Mouse (Mus musculus) adrenal gland, adult 8-10 months (tissue): ENCODE results near the gene Utf1. TPM values are rescaled to one million over a fixed set of nuclear protein-coding genes. Genes with fewer than 3 reads are reported as not detected.

Experiments used
- DNase-seq: peaks from one replicate; pipeline ENCODE4 v3.0.0; 2022
- total RNA-seq, 4 experiments: library from RNA; stranded (reverse); gene quantifications; 2 replicates each; pipeline ENCODE4 v1.2.4; 2022

Utf1 gene
- not detected for total RNA-seq

DNA sequence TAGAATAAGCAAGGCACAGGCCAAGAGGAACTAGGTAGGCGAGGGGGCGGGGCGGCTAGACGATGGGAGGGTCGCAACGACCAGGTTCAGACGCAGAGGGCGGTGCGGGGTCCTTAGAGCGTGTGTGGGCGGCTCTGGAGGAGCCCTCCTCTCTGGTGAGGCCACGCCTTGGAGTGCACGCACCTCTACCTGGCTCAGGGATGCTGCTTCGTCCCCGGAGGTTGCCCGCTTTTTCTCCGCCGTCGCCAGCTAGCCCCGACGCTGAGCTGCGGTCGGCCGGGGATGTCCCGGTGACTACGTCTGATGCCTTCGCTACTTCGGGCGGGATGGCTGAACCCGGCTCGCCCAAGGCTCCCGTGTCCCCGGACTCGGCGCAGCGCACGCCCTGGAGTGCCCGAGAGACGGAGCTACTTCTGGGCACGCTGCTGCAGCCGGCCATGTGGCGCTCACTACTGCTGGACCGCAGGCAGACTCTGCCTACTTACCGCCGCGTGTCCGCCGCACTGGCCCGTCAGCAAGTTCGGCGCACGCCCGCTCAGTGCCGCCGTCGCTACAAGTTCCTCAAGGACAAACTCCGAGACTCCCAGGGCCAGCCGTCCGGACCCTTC is at the start of gene Utf1:
Gene Utf1 (plus strand): TSS at position 116 of the 608 bp plus-strand sequence.
- no peak for DNase-seq

DNA sequence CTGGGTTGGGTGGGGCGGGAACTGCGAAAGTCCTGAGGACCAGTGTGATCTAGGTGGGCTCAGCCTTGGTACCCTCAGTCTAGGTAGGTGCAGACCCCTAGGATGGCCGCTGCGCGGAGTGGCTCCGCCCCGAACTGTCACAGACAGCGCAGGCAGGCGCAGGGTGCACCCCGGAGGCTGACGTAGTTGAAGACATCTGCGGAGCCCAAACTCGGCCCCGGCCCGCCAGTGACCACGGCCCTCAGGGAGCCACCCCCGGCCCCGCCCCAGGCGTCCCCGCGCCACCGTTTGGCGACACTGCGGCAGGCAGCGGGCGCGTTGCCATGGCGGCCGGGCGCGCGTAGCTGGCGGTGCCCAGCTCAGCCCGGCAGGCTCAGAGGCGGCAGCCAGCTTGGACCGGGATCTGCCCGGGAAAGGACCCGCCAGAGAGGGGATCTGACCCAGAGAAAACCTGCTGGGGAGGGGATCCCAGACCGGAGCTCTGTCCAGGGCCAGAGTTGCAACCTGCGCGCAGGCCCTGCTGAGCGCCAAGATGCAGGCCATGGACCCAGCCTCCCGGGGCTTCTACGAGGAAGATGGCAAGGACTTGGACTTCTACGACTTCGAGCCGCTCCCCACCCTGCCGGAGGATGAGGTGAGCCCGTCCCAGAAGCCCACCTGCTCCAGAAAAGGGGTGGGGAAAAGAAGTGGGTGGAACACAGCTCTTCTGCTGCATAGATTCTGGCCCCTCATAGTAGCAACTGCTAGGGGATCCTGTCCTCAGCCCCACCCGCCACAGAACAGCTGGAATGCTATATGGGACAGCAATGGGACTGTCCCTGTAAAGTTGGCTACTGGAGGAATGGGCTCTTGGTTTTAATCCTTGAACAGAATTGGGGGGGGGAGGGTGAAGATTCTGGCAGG is 48.7 kb upstream of the Utf1 start, which contains the start of gene Kndc1:
Gene Kndc1 (plus strand): TSS at position 42 of the 903 bp plus-strand sequence.
- no peak for DNase-seq

DNA sequence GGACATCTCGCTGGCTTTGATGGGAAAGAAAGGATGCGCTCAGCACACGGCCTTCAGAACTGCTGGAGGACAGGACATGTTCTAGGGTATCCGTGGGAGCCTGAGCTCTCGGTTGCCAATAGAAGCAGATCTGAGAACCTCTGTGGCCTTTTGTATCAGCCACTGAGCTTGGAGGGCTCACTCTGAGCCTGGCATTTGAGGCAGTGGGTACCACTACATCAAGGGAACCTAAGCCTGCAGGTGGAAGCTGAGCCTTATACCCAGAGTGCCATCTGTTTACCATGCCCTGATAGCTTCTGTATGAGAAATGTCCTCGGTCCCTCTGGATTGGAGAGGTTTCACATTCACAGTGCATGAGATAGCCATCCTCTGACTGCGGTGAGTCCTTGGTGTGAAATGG is 47.3 kb upstream of the Utf1 start:
- DNase-seq: no peak

DNA sequence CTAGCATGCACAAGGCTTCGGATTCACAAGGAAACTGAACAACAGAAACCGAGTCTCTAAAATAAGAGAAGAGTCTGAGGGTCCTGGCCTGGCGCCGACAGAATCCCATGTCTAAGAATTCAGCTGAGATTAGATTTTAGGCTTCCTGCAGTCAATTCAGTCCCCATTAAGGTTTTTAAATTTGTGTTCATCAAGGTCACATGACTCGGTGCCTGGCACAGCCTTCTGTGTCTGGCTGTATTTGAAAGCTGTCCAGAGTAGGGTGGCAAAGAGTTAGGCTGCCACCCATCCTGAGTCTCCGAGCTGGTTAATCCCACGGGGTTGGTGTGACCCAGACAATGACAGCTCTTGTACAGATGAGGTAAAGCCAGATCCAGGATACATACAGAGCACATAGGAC is 46.8 kb upstream of the Utf1 start:
- no peak for DNase-seq

DNA sequence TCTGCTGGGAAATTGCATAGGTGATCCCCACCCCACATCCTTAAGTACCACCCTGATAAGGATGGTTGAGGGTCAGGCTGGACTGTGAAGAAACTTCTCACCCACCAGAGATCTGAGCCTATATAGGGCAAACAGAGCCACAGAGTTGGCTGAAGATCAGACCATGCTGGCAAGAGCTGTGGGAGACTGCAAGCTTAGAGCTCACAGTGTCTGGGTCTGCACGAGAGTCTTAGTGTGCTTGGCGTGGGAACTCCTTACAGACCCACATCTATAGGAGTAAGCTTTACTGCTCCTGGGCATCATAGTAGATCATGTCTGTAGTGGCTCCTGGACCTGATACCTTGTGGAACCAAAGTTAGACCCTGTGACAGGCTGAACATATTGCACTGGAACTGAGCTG is 45.0 kb upstream of the Utf1 start:
- no peak for DNase-seq

DNA sequence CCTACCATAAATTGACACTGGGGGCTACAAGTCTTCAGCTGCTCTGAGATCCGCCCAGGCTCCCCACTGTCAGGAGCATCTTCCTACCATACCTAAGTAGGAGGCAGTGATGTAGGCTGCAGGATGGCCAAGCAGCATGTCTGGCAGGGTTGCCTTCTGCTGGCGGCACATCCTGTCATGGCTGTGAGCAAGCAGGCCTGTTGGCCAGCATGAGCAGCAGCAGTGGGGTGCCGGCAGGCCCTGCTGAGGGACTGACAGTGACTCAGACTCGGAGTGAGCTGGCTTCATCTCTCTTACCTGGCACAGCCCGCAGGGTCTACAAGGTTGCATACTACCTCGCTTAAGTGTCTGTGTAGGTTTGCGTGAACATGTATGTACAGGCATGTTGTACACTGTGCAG is 44.1 kb upstream of the Utf1 start:
- DNase-seq: no peak

DNA sequence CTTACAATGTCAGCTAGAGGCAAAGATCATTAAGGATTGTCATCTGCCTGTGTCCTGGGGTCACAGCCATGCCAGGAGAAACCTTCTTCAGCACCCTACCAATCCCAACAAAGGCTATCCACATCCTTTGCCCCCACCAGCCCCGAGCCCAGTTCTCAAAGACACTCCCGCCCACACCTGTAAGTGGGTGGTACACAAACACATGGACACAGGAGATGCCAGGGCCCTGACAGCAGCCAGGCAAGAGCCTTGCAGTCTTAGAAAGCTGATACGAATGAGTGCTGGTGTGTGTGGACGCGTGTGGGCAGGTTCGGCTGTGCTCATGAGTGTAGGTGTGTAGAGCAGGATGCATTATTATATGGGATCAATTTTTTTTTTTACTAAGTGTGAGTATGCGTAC is 43.1 kb upstream of the Utf1 start:
- DNase-seq: no peak

DNA sequence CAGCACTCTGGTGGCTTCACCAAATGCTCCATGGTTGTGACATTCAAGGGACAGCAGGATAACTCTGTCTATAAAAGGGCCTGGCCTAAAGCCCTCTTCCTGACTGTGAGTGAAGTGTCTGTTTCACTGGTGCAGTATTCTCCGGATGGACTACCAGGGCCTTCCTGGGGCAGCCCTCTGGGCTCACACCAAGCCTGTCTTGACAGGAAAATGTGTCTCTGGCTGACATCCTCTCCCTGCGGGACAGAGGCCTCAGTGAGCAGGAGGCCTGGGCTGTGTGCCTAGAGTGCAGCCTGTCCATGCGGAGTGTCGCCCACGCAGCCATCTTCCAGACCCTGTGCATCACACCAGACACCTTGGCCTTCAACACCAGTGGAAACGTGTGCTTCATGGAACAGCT is 42.7 kb upstream of the Utf1 start:
- DNase-seq: no peak

DNA sequence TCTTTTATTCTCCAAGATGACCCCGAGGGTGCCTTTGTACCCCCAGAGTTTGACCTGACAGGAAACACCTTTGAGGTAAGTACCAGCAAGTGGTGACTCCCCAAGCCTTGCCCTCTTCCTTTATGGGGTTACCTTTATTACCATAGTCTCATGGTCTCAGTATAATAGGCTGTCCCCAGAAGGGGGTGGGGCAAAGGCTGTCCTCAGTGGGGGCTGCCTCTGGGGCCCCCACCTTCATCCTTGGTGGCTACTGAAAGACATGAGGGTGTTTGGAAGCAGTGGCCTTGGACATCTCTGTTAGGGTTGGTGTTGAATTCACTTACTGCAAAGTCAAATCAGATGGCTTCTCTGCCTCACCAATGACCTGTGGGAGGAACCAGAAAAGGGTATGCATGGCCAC is 41.6 kb upstream of the Utf1 start:
- no peak for DNase-seq

DNA sequence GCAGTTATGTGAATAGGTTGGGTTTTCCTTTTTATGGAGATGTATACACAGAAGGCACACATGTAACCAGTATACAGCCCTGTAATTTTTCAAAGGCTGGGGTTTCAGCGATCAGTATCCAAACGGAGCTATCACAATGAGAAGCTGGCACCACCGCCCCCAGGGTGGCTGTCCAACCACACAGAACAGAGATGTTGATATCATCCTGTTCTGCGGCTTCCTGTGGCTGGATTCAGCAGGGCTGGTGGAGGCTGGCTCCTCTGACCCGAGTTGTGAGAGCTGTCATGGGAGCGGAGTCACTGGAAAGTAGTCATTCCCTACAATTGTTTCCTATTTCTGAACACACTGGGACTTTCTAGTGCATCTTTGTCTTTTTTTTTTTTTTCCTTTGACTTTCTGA is 38.3 kb upstream of the Utf1 start:
- DNase-seq: no peak

DNA sequence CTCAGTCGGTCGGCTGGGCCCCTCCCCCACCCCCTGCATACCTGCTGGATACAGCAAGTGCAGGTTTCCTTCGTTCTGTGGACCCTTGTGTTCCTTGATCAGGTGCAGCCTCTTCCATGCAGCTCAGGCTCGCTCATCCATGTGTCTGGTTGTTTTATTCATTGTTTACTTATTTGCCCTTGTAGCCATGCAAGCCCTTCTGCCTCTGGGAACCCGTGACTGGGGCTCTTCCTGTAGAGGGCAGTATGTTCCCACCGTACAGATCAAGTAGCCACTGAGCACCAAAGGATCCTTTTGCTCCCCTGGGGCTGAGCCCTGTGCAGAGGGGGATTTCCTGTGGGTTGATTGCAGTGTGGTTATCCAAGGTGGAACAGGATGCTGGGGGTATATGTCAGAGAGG is 37.9 kb upstream of the Utf1 start:
- DNase-seq: peak; percentile 36

DNA sequence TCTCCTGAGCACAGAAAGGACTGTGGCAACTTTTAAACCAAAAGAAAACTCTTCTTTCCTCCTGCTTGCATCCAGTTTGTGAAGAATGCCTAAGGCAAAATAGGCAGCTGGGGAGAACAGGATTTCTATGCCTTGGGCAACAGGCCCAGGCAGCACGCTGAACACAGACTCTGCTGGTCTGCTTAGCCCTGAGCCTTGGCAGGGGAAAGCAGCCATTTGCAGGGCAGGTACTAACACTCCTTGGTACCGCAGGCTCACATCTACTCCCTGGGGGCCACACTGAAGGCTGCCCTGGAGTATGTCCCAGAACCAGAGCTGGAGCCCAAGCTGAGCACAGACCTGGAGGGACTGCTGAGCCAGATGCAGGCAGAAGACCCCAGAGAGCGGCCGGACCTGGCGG is 35.4 kb upstream of the Utf1 start:
- DNase-seq: no peak

DNA sequence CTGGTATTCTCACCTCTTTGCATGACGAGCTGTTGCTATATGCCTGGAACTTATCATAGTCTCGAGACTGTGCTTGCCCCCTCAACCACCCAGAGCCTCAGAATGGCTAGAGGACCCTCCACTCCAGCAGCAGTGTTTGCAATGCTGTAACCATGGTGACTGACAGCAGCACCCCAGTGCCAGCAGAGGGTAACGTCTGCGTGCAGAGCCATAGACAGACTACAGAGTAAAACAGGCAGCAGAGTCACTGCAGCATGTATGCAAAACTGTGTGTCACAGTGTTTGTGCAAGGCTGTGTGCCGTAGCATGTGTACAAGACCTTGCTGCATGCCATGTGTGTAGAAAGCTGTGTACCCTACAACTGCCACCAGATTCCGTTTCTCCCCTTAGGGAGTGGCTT is 34.1 kb upstream of the Utf1 start:
- no peak for DNase-seq

DNA sequence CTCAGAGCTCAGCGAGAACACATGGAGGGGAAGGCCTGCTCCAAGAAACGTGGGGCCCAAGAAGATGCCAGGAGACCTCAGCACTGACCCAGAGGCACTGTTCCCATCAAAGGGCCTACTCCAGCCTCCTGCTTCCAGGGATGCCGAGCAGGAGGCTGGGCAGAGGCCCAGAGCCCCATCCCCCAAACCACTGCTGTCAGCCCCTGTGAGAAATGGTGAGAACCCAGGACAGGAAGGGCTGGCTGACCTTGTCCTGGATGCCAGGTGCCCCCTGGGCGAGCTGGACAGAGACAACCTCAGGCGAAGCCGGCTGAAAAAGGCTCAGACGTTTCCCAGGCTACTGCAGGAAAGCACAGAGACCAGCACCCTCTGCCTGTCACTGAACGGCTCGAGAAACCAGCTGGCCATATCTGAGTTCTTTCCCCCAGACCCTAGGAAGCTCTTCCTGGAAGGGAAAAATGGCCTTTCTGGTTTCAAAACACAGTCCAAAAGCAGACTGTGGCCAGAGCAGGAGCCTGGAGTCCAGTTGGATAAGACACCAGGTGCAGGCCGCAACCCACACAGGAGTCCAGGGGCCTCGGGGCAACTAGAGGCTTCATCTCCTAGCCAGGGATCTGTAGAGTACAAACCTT is 33.3 kb upstream of the Utf1 start:
- no peak for DNase-seq

DNA sequence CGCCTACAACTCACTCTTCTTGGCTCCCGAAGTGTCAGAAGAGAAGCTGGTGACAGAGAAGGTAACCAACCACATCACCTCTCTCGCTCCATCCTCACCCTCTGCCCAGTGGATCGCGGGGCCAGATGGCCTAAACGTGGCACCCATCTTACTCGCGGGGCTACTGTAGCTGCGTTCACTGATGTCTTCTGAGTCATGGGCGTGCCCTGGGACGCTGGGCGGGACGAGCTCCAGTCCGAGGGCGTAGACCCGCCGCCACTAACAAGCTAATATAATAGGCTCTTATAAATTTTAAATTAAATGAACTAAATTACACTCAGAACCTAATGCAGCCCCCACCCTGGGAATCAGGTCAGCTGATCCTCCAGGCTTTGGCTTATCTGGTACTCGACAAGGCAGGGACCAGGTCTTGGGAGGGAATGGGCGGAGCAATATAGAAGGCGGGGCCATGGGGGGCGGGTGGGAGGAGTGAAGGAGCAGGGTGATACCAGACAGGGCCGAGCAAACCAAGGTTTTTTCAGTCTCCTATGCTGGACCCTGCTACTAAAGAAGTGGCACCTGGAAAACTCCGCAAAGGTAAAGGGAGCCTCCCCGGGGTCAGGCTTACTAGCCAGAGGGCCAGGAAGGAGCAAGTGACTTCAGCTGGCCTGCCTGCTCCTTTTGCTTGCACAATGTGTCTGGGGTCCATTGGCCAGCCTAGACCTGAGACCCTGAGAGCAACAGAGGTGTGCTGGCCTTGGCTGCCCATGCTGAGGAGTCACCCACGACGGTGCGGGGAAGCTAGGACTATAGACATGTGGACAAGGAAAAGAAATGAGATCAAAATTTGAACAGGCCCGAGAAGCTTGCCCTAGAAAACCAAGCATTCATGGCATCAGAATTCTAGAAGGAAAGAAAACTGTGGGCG is 29.2 kb upstream of the Utf1 start:
- no peak for DNase-seq

DNA sequence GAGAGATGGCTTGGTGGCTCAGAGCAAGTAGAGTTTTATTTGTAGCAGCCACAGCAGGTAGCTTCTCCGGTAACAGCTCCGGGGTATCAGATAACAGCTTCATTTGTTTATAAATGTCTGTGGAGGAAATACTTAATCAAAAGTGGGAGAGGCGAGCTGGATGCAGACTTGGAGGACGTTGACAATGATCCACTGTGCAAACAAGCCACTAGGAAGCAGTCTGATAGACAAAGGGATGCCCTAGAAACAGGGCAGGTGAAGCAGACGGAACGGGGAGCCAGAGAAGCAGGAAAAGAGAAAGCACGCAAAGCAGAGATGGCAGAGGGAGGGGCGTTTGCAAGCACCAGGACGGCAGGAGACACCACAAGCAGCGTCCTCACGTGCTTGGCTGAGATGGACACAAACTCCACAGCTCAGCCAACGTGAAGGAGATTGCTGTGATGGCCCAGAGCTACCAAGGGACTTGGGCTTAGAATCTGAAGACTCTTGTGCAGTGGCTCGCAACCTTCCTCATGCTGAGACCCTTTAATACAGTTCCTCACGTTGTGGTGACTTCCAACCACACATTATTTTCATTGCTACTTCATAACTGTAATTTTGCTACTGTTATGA is 27.8 kb upstream of the Utf1 start:
- no peak for DNase-seq

DNA sequence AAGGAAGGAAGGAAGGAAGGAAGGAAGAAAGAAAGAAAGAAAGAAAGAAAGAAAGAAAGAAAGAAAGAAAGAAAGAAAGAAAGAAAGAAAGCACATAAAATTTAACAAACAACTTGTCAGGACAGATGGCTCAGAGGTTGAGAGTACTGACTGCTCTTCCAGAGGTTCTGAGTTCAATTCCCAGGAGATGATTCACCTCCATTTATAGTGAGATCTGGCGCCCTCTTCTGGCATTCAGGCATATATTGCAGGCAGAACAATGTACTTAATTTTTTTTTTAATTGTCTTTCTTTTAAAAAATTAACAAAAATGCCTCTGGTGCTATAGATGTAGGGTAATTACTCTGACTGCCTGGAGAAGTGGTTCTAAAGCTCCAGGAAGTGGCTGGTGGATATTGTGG is 27.2 kb upstream of the Utf1 start:
- DNase-seq: no peak

DNA sequence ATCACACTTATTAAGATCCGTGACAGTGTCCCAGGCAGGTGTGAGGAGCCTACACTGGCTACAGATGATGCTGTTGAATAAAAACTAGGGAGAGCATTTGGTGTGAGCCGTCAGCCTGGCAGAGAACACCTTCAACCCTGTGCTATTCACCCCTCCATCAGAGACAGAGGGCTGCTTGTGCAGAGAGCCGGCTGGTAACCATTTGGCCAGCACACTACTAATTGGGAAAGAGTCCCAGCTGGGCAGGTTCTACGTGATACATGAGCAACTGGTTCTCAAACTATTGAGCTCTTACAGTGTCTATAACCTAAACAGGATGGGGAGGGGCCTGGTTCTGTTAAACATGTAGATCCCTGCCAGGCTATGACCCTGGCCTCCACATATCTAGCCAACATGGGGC is 25.3 kb upstream of the Utf1 start:
- DNase-seq: no peak

DNA sequence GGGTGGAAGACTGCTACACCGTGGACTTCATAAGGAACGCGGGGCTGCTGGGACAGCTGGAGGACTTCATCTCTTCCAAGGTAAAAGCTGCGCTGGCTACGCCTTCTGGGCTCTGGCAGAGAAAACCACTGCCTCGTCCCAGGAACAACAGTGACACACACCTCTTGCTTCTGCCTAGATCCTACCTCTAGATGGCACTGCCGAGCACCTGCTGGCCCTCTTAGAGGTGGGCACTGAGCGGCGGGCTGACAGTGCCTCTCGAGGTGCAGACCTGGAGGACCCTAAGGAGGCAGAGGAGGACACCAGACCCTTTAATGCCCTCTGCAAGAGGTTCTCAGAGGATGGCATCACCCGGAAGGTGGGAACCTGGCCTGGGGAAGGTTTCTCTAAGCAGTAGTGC is 12.9 kb upstream of the Utf1 start:
- DNase-seq: no peak

DNA sequence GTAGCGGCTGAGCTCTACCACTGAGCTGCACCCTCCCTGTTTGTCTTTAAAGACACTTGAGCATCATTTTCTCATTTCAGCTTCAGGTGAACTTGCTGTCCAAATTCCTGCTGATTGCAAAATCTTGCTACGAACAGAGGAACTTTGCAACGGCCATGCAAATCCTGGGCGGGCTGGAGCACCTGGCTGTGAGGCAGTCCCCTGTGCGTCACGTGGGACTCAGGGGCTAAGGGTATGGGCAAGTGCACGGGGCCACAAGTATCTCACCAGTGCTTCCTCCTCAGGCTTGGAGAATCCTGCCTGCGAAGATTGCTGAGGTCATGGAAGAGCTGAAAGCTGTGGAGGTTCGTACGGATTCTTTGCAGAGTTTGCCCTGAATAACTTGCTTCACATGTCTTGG is 6.9 kb upstream of the Utf1 start:
- DNase-seq: no peak

DNA sequence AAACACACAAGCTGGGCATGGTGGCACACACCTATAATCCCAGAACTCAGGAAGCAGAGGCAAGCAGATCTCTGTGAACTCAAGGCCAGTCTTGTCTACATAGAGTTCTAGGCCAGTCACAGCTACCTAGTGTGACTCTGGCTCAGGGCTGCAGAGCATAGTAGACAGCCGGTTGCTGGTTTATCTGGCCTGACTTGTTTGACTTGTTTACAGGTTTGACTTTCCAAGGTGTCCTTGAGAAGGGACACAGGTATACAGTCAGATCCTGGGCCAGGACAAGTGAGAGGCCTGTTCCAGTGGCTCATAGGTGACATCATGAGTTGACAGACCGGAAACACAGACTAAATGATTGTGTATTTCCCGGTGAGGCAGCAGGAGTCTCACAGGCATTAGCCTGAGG is 6.5 kb upstream of the Utf1 start:
- DNase-seq: no peak

DNA sequence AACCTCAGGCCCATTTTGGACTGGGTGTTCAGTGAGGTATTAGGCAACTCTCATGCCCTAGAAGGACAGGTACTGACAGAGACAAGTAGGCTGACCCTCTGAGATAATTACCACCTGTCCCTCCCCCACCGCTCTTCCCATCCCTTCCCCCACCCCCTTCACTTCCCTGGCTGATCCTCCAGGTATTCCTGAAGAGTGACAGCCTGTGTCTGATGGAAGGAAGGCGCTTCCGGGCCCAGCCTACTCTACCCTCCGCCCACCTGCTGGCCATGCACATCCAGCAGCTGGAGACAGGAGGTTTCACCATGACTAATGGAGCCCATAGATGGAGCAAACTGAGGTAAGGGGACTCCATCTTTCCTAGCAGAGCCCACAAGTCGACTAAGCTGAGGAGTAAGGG is 5.8 kb upstream of the Utf1 start:
- DNase-seq: no peak
